Comparison of ENCODE assay signal across 20 mouse cellular contexts in the genomic region with DNA sequence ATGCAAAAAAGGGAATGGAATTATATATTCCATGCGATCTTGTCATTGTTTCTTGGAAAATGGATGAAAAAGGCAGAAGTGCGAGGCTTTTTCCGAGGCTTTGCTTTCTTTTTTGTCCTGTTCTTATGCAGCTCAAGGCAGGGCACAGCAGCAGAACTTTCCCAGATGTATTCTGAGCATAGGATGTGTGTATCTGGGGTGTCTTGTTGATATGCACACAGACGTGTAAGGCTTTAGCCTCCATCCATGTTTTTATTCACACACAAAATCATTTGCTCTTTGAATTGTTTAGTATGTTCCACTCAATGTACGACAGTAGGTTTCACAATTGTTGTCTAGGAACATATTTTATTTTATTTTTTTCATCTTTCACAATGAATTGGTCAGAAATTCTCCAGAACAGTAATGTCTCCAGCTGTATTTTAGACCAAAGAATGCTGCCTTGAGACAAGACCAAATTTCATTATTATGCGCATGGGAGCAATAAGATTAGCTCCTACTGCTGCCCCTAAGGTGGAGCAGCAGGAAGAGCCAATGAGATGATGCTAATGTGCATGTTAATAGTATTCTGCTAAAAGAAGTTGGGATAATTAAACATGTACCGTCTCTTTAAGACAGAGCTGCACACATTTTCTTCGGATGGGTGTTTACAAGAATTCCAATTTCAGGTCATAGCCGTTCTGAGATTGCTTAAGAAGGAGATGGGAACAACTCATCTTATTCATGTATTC.
DNase-seq lines count a peak whose midpoint lies in the region; ATAC-seq lines count a peak whose summit lies in the region.
"Had no signal": no experiment of that assay in that cellular context is flagged by ENCODE, and none has a peak within 500 bp of the region (broad histone marks: within the 10 kb centered on the region; RNA-seq: fewer than 3 reads in every experiment).

No protein-coding gene starts in this region.

- H3K4me1 ChIP-seq in forebrain, embryonic 11.5 days (replicated peaks; ENCODE audit: control insufficient read depth, insufficient read depth, low read length) = no peaks in the 10 kb centered on the region
- H3K4me1 ChIP-seq in forebrain, embryonic 15.5 days = peaks cover 5% of the 10 kb centered on the region
- H3K4me1 ChIP-seq in midbrain, embryonic 11.5 days (ENCODE audit: control insufficient read depth, insufficient read depth, low read length) = peaks cover 2% of the 10 kb centered on the region
- peaks cover 12% of the 10 kb centered on the region for H3K4me1 ChIP-seq in midbrain, embryonic 10.5 days
- peaks cover 13% of the 10 kb centered on the region for H3K4me1 ChIP-seq in midbrain, embryonic 14.5 days (ENCODE audit: control insufficient read depth, insufficient read depth, low read length)
- peaks cover 19% of the 10 kb centered on the region; the same call in 1 of the 2 replicates for H3K4me1 ChIP-seq in neural tube, embryonic 14.5 days (ENCODE audit: control insufficient read depth, insufficient read depth, low read length)
- H3K4me1 ChIP-seq: liver, embryonic 12.5 days had no signal

- H3K4me3 ChIP-seq in forebrain, embryonic 11.5 days (ENCODE audit: low read depth, low read length) = no peak overlapping the region
- H3K4me3 ChIP-seq in forebrain, embryonic 15.5 days = no peak overlapping the region
- no peak overlapping the region for H3K4me3 ChIP-seq in midbrain, embryonic 11.5 days (ENCODE audit: low read depth, low read length)
- H3K4me3 ChIP-seq in midbrain, embryonic 10.5 days = no peak overlapping the region
- H3K4me3 ChIP-seq in midbrain, embryonic 14.5 days (replicated peaks; ENCODE audit: low read depth, low read length) = no peak overlapping the region
- no peak overlapping the region for H3K4me3 ChIP-seq in neural tube, embryonic 14.5 days (ENCODE audit: low read depth, low read length)
- H3K4me3 ChIP-seq: heart, embryonic 12.5 days; limb, embryonic 12.5 days; liver, embryonic 12.5 days had no signal

- no peak for DNase-seq in forebrain, embryonic 11.5 days (ENCODE audit: low spot score)
- no peak for DNase-seq in midbrain, embryonic 11.5 days (ENCODE audit: low spot score, missing footprints)
- DNase-seq in midbrain, embryonic 10.5 days (ENCODE audit: low spot score) = no peak
- peak; percentile 41 for DNase-seq in midbrain, embryonic 14.5 days
- DNase-seq in spleen, adult 18-20 months = no peak
- DNase-seq in liver = no peak
- DNase-seq: adrenal gland, postnatal 10 days; cerebellum, adult 8-10 months; gastrocnemius, postnatal 14 days; heart, adult 11 months; heart, postnatal 10 days; kidney, adult 18-20 months; kidney, postnatal 4 days; lung, adult 18-20 months; lung, postnatal 10 days had no signal

- peak; percentile 59; the same call in 1 of the 2 replicates for ATAC-seq in forebrain, embryonic 11.5 days (replicated peaks; ENCODE audit: low FRiP score)
- no peak; the same call in 1 of the 2 replicates for ATAC-seq in forebrain, embryonic 15.5 days (replicated peaks)
- peak; percentile 84 for ATAC-seq in midbrain, embryonic 11.5 days (ENCODE audit: low FRiP score)
- ATAC-seq in midbrain, embryonic 14.5 days (ENCODE audit: low FRiP score, low TSS enrichment) = peak; percentile 24; the same call in 1 of the 2 replicates
- peak; percentile 55 for ATAC-seq in neural tube, embryonic 14.5 days (ENCODE audit: low read depth)
- ATAC-seq: liver, embryonic 12.5 days had no signal

- no peaks in the 10 kb centered on the region for H3K9me3 ChIP-seq in forebrain, embryonic 11.5 days (ENCODE audit: control insufficient read depth, low read length)
- no peaks in the 10 kb centered on the region for H3K9me3 ChIP-seq in forebrain, embryonic 15.5 days
- no peaks in the 10 kb centered on the region for H3K9me3 ChIP-seq in midbrain, embryonic 11.5 days (ENCODE audit: control insufficient read depth, low read length)
- no peaks in the 10 kb centered on the region for H3K9me3 ChIP-seq in midbrain, embryonic 10.5 days (replicated peaks)
- no peaks in the 10 kb centered on the region for H3K9me3 ChIP-seq in midbrain, embryonic 14.5 days (ENCODE audit: control insufficient read depth, low read length)
- no peaks in the 10 kb centered on the region for H3K9me3 ChIP-seq in neural tube, embryonic 14.5 days (ENCODE audit: control insufficient read depth, low read length)
- H3K9me3 ChIP-seq: heart, embryonic 12.5 days; limb, embryonic 12.5 days; liver, embryonic 12.5 days had no signal

- no peaks in the 10 kb centered on the region for H3K36me3 ChIP-seq in forebrain, embryonic 11.5 days (ENCODE audit: control insufficient read depth, insufficient read depth, low read length)
- no peaks in the 10 kb centered on the region for H3K36me3 ChIP-seq in forebrain, embryonic 15.5 days
- no peaks in the 10 kb centered on the region for H3K36me3 ChIP-seq in midbrain, embryonic 11.5 days (ENCODE audit: control insufficient read depth, insufficient read depth, low read length)
- no peaks in the 10 kb centered on the region for H3K36me3 ChIP-seq in midbrain, embryonic 10.5 days
- no peaks in the 10 kb centered on the region for H3K36me3 ChIP-seq in midbrain, embryonic 14.5 days (ENCODE audit: control insufficient read depth, insufficient read depth, low read length)
- no peaks in the 10 kb centered on the region for H3K36me3 ChIP-seq in neural tube, embryonic 14.5 days (ENCODE audit: control insufficient read depth, insufficient read depth, low read length)
- H3K36me3 ChIP-seq: heart, embryonic 12.5 days; limb, embryonic 12.5 days; liver, embryonic 12.5 days had no signal

- WGBS in forebrain, embryonic 11.5 days = 70% methylated on average over 9 of the region's 9 CpGs
- 53% methylated on average over 9 of the region's 9 CpGs for WGBS in forebrain, embryonic 15.5 days
- 70% methylated on average over 9 of the region's 9 CpGs for WGBS in midbrain, embryonic 11.5 days
- 80% methylated on average over 9 of the region's 9 CpGs for WGBS in midbrain, embryonic 10.5 days
- WGBS in midbrain, embryonic 14.5 days = 39% methylated on average over 9 of the region's 9 CpGs
- 44% methylated on average over 9 of the region's 9 CpGs for WGBS in neural tube, embryonic 14.5 days

- H3K27ac ChIP-seq in forebrain, embryonic 11.5 days (ENCODE audit: low read depth, low read length) = no peak overlapping the region
- no peak overlapping the region for H3K27ac ChIP-seq in forebrain, embryonic 15.5 days (replicated peaks)
- H3K27ac ChIP-seq in midbrain, embryonic 11.5 days (ENCODE audit: low read depth, low read length) = peak overlapping the region; percentile 30; the same call in 1 of the 2 replicates
- no peak overlapping the region for H3K27ac ChIP-seq in midbrain, embryonic 10.5 days (replicated peaks)
- H3K27ac ChIP-seq in midbrain, embryonic 14.5 days (replicated peaks; ENCODE audit: low read depth, low read length) = peak overlapping the region; percentile 73
- H3K27ac ChIP-seq in neural tube, embryonic 14.5 days (ENCODE audit: low read depth, low read length) = peak overlapping the region; percentile 12; the same call in 1 of the 2 replicates
- H3K27ac ChIP-seq: limb, embryonic 12.5 days; liver, embryonic 12.5 days had no signal

- no peak overlapping the region for H3K4me2 ChIP-seq in forebrain, embryonic 11.5 days (ENCODE audit: low read depth, low read length, severe bottlenecking)
- H3K4me2 ChIP-seq in forebrain, embryonic 15.5 days (replicated peaks) = no peak overlapping the region
- no peak overlapping the region for H3K4me2 ChIP-seq in midbrain, embryonic 11.5 days
- no peak overlapping the region for H3K4me2 ChIP-seq in midbrain, embryonic 14.5 days (ENCODE audit: low read length)
- H3K4me2 ChIP-seq in neural tube, embryonic 14.5 days (ENCODE audit: low read depth, low read length) = no peak overlapping the region
- H3K4me2 ChIP-seq: heart, embryonic 12.5 days; limb, embryonic 12.5 days; liver, embryonic 12.5 days had no signal

- no peaks in the 10 kb centered on the region for H3K27me3 ChIP-seq in forebrain, embryonic 11.5 days (ENCODE audit: control insufficient read depth, insufficient read depth, low read length)
- no peaks in the 10 kb centered on the region for H3K27me3 ChIP-seq in forebrain, embryonic 15.5 days
- H3K27me3 ChIP-seq in midbrain, embryonic 11.5 days (ENCODE audit: control insufficient read depth, insufficient read depth, low read length) = no peaks in the 10 kb centered on the region
- no peaks in the 10 kb centered on the region for H3K27me3 ChIP-seq in midbrain, embryonic 10.5 days (ENCODE audit: low read depth, poor library complexity, severe bottlenecking)
- no peaks in the 10 kb centered on the region for H3K27me3 ChIP-seq in midbrain, embryonic 14.5 days (ENCODE audit: control insufficient read depth, insufficient read depth, low read length)
- H3K27me3 ChIP-seq in neural tube, embryonic 14.5 days (ENCODE audit: control insufficient read depth, insufficient read depth, low read length) = no peaks in the 10 kb centered on the region
- H3K27me3 ChIP-seq: heart, embryonic 12.5 days; limb, embryonic 12.5 days; liver, embryonic 12.5 days had no signal

- H3K9ac ChIP-seq in forebrain, embryonic 11.5 days (ENCODE audit: low read length) = no peak overlapping the region
- no peak overlapping the region for H3K9ac ChIP-seq in forebrain, embryonic 15.5 days (replicated peaks)
- H3K9ac ChIP-seq in midbrain, embryonic 11.5 days (ENCODE audit: low read length) = no peak overlapping the region
- no peak overlapping the region for H3K9ac ChIP-seq in midbrain, embryonic 14.5 days (replicated peaks; ENCODE audit: low read length)
- H3K9ac ChIP-seq in neural tube, embryonic 14.5 days (replicated peaks; ENCODE audit: low read depth, low read length) = no peak overlapping the region
- H3K9ac ChIP-seq: heart, embryonic 12.5 days; limb, embryonic 12.5 days; liver, embryonic 12.5 days had no signal

Comparison
In these comparisons a context has a peak if more than half of its experiments do, and no peak if none do; other contexts are left out.
1. H3K27ac ChIP-seq: peak in midbrain, embryonic 11.5 days (single experiment), midbrain, embryonic 14.5 days (single experiment) and neural tube, embryonic 14.5 days (single experiment); none in forebrain, embryonic 11.5 days (single experiment), forebrain, embryonic 15.5 days (single experiment) and midbrain, embryonic 10.5 days (single experiment).